In genomic region chr1:133658878-133659277, GRCm38 (mm10) we compare ENCODE assay signal across 12 mouse cellular contexts. TPM values are rescaled to one million over a fixed set of nuclear protein-coding genes. Genes with fewer than 3 reads are reported as not detected.
A peak's percentile ranks its signal among the peaks of the same experiment; 100 is the strongest.
DNase-seq lines count a peak whose midpoint lies in the region; ATAC-seq and TF ChIP-seq lines count a peak whose summit lies in the region.
"Had no signal": no experiment of that assay in that cellular context is flagged by ENCODE, and none has a peak within 500 bp of the region (broad histone marks: within the 10 kb centered on the region; RNA-seq: fewer than 3 reads in every experiment).

No protein-coding gene starts in this region.

- ATAC-seq in forebrain, embryonic 12.5 days (ENCODE audit: low FRiP score), result no peak
- no peak for ATAC-seq in forebrain, postnatal 0 days
- no peak for ATAC-seq in intestine, embryonic 14.5 days (replicated peaks; ENCODE audit: low FRiP score, low TSS enrichment, low read depth)
- no peak for ATAC-seq in intestine, embryonic 16.5 days
- ATAC-seq in intestine, embryonic 15.5 days, result no peak
- ATAC-seq: midbrain, embryonic 16.5 days had no signal

- in situ Hi-C loops in CH12.LX (cut with MboI; ENCODE audit: low pct_ligation_motif_present, low pct_unique_long_range_greater_than_20kb, low sequenced_read_pairs), result no loop called here

- peak overlapping the region; percentile 90; the same call in 1 of the 2 replicates for H3K4me2 ChIP-seq in forebrain, embryonic 12.5 days
- H3K4me2 ChIP-seq in forebrain, postnatal 0 days (ENCODE audit: low read depth), result no peak overlapping the region
- 0 out of 2 replicates have a peak overlapping the region, but pooled peaks have one; percentile 93 for H3K4me2 ChIP-seq in intestine, embryonic 14.5 days (ENCODE audit: low read length)
- H3K4me2 ChIP-seq in intestine, embryonic 16.5 days (ENCODE audit: low read depth, low read length), result no peak overlapping the region; the same call in 1 of the 2 replicates
- peak overlapping the region; percentile 69 for H3K4me2 ChIP-seq in CH12.LX (ENCODE audit: insufficient read depth, low read depth, poor library complexity, severe bottlenecking)
- peak overlapping the region; percentile 66; the same call in 1 of the 2 replicates for H3K4me2 ChIP-seq in intestine, embryonic 15.5 days (replicated peaks)

- no peak for TF ChIP-seq POLR2A in CH12.LX (IDR thresholded peaks at IDR 0.05; ENCODE audit: low read depth, low read length)

- no peak for TF ChIP-seq EP300 in CH12.LX (IDR thresholded peaks at IDR 0.05; ENCODE audit: low read length)

- WGBS in forebrain, embryonic 12.5 days, result 90% methylated on average over 3 of the region's 3 CpGs
- 82% methylated on average over 3 of the region's 3 CpGs for WGBS in forebrain, postnatal 0 days
- WGBS in intestine, embryonic 14.5 days, result 84% methylated on average over 3 of the region's 3 CpGs
- 72% methylated on average over 3 of the region's 3 CpGs for WGBS in intestine, embryonic 16.5 days
- 62% methylated on average over 3 of the region's 3 CpGs for WGBS in intestine, embryonic 15.5 days

- no peak for DNase-seq in forebrain, postnatal 0 days
- peak; percentile 49 for DNase-seq in intestine, embryonic 14.5 days (ENCODE audit: low spot score)
- no peak for DNase-seq in CH12.LX (ENCODE audit: extremely low read depth)
- no peak for DNase-seq in adrenal gland, postnatal 14 days
- no peak for DNase-seq in spleen, postnatal 14 days (ENCODE audit: low spot score in 2 of 2)
- DNase-seq: adrenal gland, postnatal 36 days; lung, postnatal 14 days had no signal

- H3K9me3 ChIP-seq in forebrain, embryonic 12.5 days, result no peaks in the 10 kb centered on the region
- H3K9me3 ChIP-seq in forebrain, postnatal 0 days (ENCODE audit: low read length), result no peaks in the 10 kb centered on the region
- H3K9me3 ChIP-seq in intestine, embryonic 14.5 days (ENCODE audit: control insufficient read depth, low read length), result no peaks in the 10 kb centered on the region
- no peaks in the 10 kb centered on the region for H3K9me3 ChIP-seq in intestine, embryonic 16.5 days (ENCODE audit: control insufficient read depth, low read length)
- H3K9me3 ChIP-seq in CH12.LX (replicated peaks; ENCODE audit: low read length), result no peaks in the 10 kb centered on the region
- H3K9me3 ChIP-seq in intestine, embryonic 15.5 days, result no peaks in the 10 kb centered on the region

- TF ChIP-seq CTCF in forebrain, postnatal 0 days (IDR thresholded peaks at IDR 0.05; ENCODE audit: low read depth), result no peak
- TF ChIP-seq CTCF in CH12.LX (conservative IDR thresholded peaks at IDR 0.05 in 1 of 2, IDR thresholded peaks at IDR 0.05 in 1 of 2; ENCODE audit: low read depth in 2 of 2, low read length in 2 of 2), result no peak

- H3K27me3 ChIP-seq in forebrain, embryonic 12.5 days, result no peaks in the 10 kb centered on the region
- no peaks in the 10 kb centered on the region for H3K27me3 ChIP-seq in forebrain, postnatal 0 days (ENCODE audit: insufficient read depth, low read length)
- no peaks in the 10 kb centered on the region for H3K27me3 ChIP-seq in intestine, embryonic 14.5 days (replicated peaks; ENCODE audit: control insufficient read depth, insufficient read depth, low read length)
- no peaks in the 10 kb centered on the region for H3K27me3 ChIP-seq in intestine, embryonic 16.5 days (replicated peaks; ENCODE audit: control insufficient read depth, insufficient read depth, low read length)
- no peaks in the 10 kb centered on the region for H3K27me3 ChIP-seq in CH12.LX (replicated peaks)
- H3K27me3 ChIP-seq in intestine, embryonic 15.5 days (replicated peaks), result no peaks in the 10 kb centered on the region

- dilution Hi-C loops in CH12.LX (cut with MboI; ENCODE audit: extremely low pct_ligation_motif_present, extremely low pct_unique_long_range_greater_than_20kb, low sequenced_read_pairs), result no loop called here

- peaks cover 62% of the 10 kb centered on the region for H3K79me2 ChIP-seq in CH12.LX (replicated peaks; ENCODE audit: control insufficient read depth, extremely low read depth, insufficient read depth, poor library complexity, severe bottlenecking)

- H3K4me1 ChIP-seq in forebrain, embryonic 12.5 days, result peaks cover 39% of the 10 kb centered on the region
- peaks cover 27% of the 10 kb centered on the region for H3K4me1 ChIP-seq in forebrain, postnatal 0 days (ENCODE audit: insufficient read depth)
- peaks cover 35% of the 10 kb centered on the region for H3K4me1 ChIP-seq in intestine, embryonic 14.5 days (replicated peaks; ENCODE audit: control insufficient read depth, insufficient read depth, low read length)
- peaks cover 32% of the 10 kb centered on the region for H3K4me1 ChIP-seq in intestine, embryonic 16.5 days (ENCODE audit: control insufficient read depth, insufficient read depth, low read length)
- peaks cover 14 to 59% of the 10 kb centered on the region in 2 experiments for H3K4me1 ChIP-seq in CH12.LX (ENCODE audit: control insufficient read depth in 1 of 2, insufficient read depth in 2 of 2)
- peaks cover 25% of the 10 kb centered on the region for H3K4me1 ChIP-seq in intestine, embryonic 15.5 days (replicated peaks)

- H3K9ac ChIP-seq in forebrain, embryonic 12.5 days, result no peak overlapping the region
- H3K9ac ChIP-seq in forebrain, postnatal 0 days, result no peak overlapping the region
- no peak overlapping the region for H3K9ac ChIP-seq in intestine, embryonic 14.5 days (ENCODE audit: low read length)
- H3K9ac ChIP-seq in intestine, embryonic 16.5 days (ENCODE audit: low read depth, low read length), result no peak overlapping the region
- peak overlapping the region; percentile 98 for H3K9ac ChIP-seq in CH12.LX (ENCODE audit: insufficient read depth, low read depth)
- no peak overlapping the region for H3K9ac ChIP-seq in intestine, embryonic 15.5 days

- peaks cover 32% of the 10 kb centered on the region for H3K36me3 ChIP-seq in forebrain, embryonic 12.5 days (replicated peaks)
- peaks cover 11% of the 10 kb centered on the region; the same call in 1 of the 2 replicates for H3K36me3 ChIP-seq in forebrain, postnatal 0 days (ENCODE audit: insufficient read depth)
- peaks cover 39% of the 10 kb centered on the region for H3K36me3 ChIP-seq in intestine, embryonic 14.5 days (ENCODE audit: control insufficient read depth, insufficient read depth, low read length)
- no peaks in the 10 kb centered on the region for H3K36me3 ChIP-seq in intestine, embryonic 16.5 days (ENCODE audit: control insufficient read depth, insufficient read depth, low read length)
- peaks cover 21 to 47% of the 10 kb centered on the region in 2 experiments for H3K36me3 ChIP-seq in CH12.LX (replicated peaks in 1 of 2; ENCODE audit: control insufficient read depth in 1 of 2, insufficient read depth in 1 of 2, low read length in 1 of 2)
- no peaks in the 10 kb centered on the region for H3K36me3 ChIP-seq in intestine, embryonic 15.5 days

- no peak for TF ChIP-seq RAD21 in CH12.LX (IDR thresholded peaks at IDR 0.05; ENCODE audit: low read depth, low read length)

- no peak overlapping the region for H3K27ac ChIP-seq in forebrain, embryonic 12.5 days
- no peak overlapping the region for H3K27ac ChIP-seq in forebrain, postnatal 0 days (ENCODE audit: low read depth, low read length)
- H3K27ac ChIP-seq in intestine, embryonic 14.5 days (ENCODE audit: low read depth), result no peak overlapping the region
- H3K27ac ChIP-seq in intestine, embryonic 16.5 days (ENCODE audit: low read length), result no peak overlapping the region
- H3K27ac ChIP-seq in CH12.LX (ENCODE audit: insufficient read depth, low read depth), result no peak overlapping the region
- no peak overlapping the region for H3K27ac ChIP-seq in intestine, embryonic 15.5 days
- H3K27ac ChIP-seq: hindbrain, embryonic 14.5 days had no signal

- H3K4me3 ChIP-seq in forebrain, embryonic 12.5 days (replicated peaks), result no peak overlapping the region
- H3K4me3 ChIP-seq in forebrain, postnatal 0 days (ENCODE audit: low read depth, low read length), result no peak overlapping the region
- H3K4me3 ChIP-seq in intestine, embryonic 14.5 days (ENCODE audit: low read depth, low read length), result no peak overlapping the region
- H3K4me3 ChIP-seq in intestine, embryonic 16.5 days (ENCODE audit: low read length), result no peak overlapping the region
- no peak overlapping the region for H3K4me3 ChIP-seq in CH12.LX (replicated peaks in 1 of 3; ENCODE audit: low read depth in 2 of 3, low read length in 2 of 3, poor library complexity in 1 of 3)
- 0 out of 2 replicates have a peak overlapping the region, but pooled peaks have one; percentile 70 for H3K4me3 ChIP-seq in intestine, embryonic 15.5 days (replicated peaks)

RNA-seq across cellular contexts. Expression of gene Zbed6, which starts 1.8 kb away (rescaled TPM):
- not detected in 2 replicates for polyA plus RNA-seq in forebrain, embryonic 12.5 days (2016; fragmentation: Nextera tagmentation; extraction: Ambion mirVana)
- total RNA-seq in forebrain, postnatal 0 days (2014; rRNA removed), result 5.7 and 6.4 TPM in 2 replicates
- not detected in 2 replicates for polyA plus RNA-seq in forebrain, postnatal 0 days (2015; fragmentation: Nextera tagmentation; extraction: Ambion mirVana)
- polyA plus RNA-seq in intestine, embryonic 14.5 days (2014; fragmentation: Nextera tagmentation; extraction: Ambion mirVana), result not detected in 2 replicates
- polyA plus RNA-seq in intestine, embryonic 16.5 days (2015; fragmentation: Nextera tagmentation; extraction: Ambion mirVana), result not detected in 2 replicates
- 4.4 and 5.3 TPM in 2 replicates for total RNA-seq in CH12.LX (2012; rRNA removed)
- total RNA-seq in CH12.LX (2014; rRNA removed), result 1.6 and 1.7 TPM in 2 replicates
- polyA plus RNA-seq in CH12.LX (2012; ENCODE audit: insufficient read length, low read depth), result 2.9 and 3.7 TPM in 2 replicates
- not detected in 2 replicates for polyA plus RNA-seq in intestine, embryonic 15.5 days (2015; fragmentation: Nextera tagmentation; extraction: Ambion mirVana)
- total RNA-seq in adrenal gland, postnatal 14 days (2021), result 8.0 and 10.9 TPM in 2 replicates
- polyA plus RNA-seq: hindbrain, embryonic 14.5 days; midbrain, embryonic 16.5 days had no signal

RNA-seq across cellular contexts. Expression of gene Gm38394, which starts 2.2 kb away (rescaled TPM):
- 6.3 and 6.4 TPM in 2 replicates for polyA plus RNA-seq in forebrain, embryonic 12.5 days (2016; fragmentation: Nextera tagmentation; extraction: Ambion mirVana)
- total RNA-seq in forebrain, postnatal 0 days (2014; rRNA removed), result 7.0 and 10.0 TPM in 2 replicates
- polyA plus RNA-seq in forebrain, postnatal 0 days (2015; fragmentation: Nextera tagmentation; extraction: Ambion mirVana), result 0.78 and 1.4 TPM in 2 replicates
- polyA plus RNA-seq in intestine, embryonic 14.5 days (2014; fragmentation: Nextera tagmentation; extraction: Ambion mirVana), result 11.7 and 11.9 TPM in 2 replicates
- 3.2 TPM in 2 replicates for polyA plus RNA-seq in intestine, embryonic 16.5 days (2015; fragmentation: Nextera tagmentation; extraction: Ambion mirVana)
- total RNA-seq in CH12.LX (2012; rRNA removed) (4.0 and 4.7 TPM in 2 replicates), CH12.LX (2014; rRNA removed) (2.7 and 2.8 TPM in 2 replicates)
- polyA plus RNA-seq in CH12.LX (2012; ENCODE audit: insufficient read length, low read depth), result 6.3 and 8.2 TPM in 2 replicates
- 4.4 and 5.0 TPM in 2 replicates for polyA plus RNA-seq in intestine, embryonic 15.5 days (2015; fragmentation: Nextera tagmentation; extraction: Ambion mirVana)
- 36.0 and 37.9 TPM in 2 replicates for total RNA-seq in adrenal gland, postnatal 14 days (2021)

RNA-seq across cellular contexts. Expression of gene Lax1, which starts 31.0 kb away (rescaled TPM):
- polyA plus RNA-seq in forebrain, embryonic 12.5 days (2016; fragmentation: Nextera tagmentation; extraction: Ambion mirVana), result 0.20 and 0.22 TPM in 2 replicates
- total RNA-seq in forebrain, postnatal 0 days (2014; rRNA removed), result 0.14 TPM in 1 of 2 replicates, not detected in the other
- 0.10 TPM in 1 of 2 replicates, not detected in the other for polyA plus RNA-seq in forebrain, postnatal 0 days (2015; fragmentation: Nextera tagmentation; extraction: Ambion mirVana)
- polyA plus RNA-seq in intestine, embryonic 14.5 days (2014; fragmentation: Nextera tagmentation; extraction: Ambion mirVana), result 0.45 and 0.89 TPM in 2 replicates
- 0.44 and 0.66 TPM in 2 replicates for polyA plus RNA-seq in intestine, embryonic 16.5 days (2015; fragmentation: Nextera tagmentation; extraction: Ambion mirVana)
- 14.9 and 17.9 TPM in 2 replicates for total RNA-seq in CH12.LX (2012; rRNA removed)
- total RNA-seq in CH12.LX (2014; rRNA removed), result 14.2 and 16.1 TPM in 2 replicates
- polyA plus RNA-seq in CH12.LX (2012; ENCODE audit: insufficient read length, low read depth), result 15.0 and 15.6 TPM in 2 replicates
- 0.40 and 0.86 TPM in 2 replicates for polyA plus RNA-seq in intestine, embryonic 15.5 days (2015; fragmentation: Nextera tagmentation; extraction: Ambion mirVana)
- total RNA-seq in adrenal gland, postnatal 14 days (2021), result 0.82 and 7.1 TPM in 2 replicates
- polyA plus RNA-seq: hindbrain, embryonic 14.5 days had no signal

RNA-seq across cellular contexts. Expression of gene Snrpe, which starts 48.8 kb away (rescaled TPM):
- 773 and 780 TPM in 2 replicates for polyA plus RNA-seq in forebrain, embryonic 12.5 days (2016; fragmentation: Nextera tagmentation; extraction: Ambion mirVana)
- 199 and 291 TPM in 2 replicates for total RNA-seq in forebrain, postnatal 0 days (2014; rRNA removed)
- polyA plus RNA-seq in forebrain, postnatal 0 days (2015; fragmentation: Nextera tagmentation; extraction: Ambion mirVana), result 418 and 566 TPM in 2 replicates
- 765 and 782 TPM in 2 replicates for polyA plus RNA-seq in intestine, embryonic 14.5 days (2014; fragmentation: Nextera tagmentation; extraction: Ambion mirVana)
- 451 and 495 TPM in 2 replicates for polyA plus RNA-seq in intestine, embryonic 16.5 days (2015; fragmentation: Nextera tagmentation; extraction: Ambion mirVana)
- total RNA-seq in CH12.LX (2012; rRNA removed) (405 and 498 TPM in 2 replicates), CH12.LX (2014; rRNA removed) (877 and 995 TPM in 2 replicates)
- 417 and 508 TPM in 2 replicates for polyA plus RNA-seq in CH12.LX (2012; ENCODE audit: insufficient read length, low read depth)
- polyA plus RNA-seq in intestine, embryonic 15.5 days (2015; fragmentation: Nextera tagmentation; extraction: Ambion mirVana), result 625 and 637 TPM in 2 replicates
- 119 and 128 TPM in 2 replicates for total RNA-seq in adrenal gland, postnatal 14 days (2021)

Comparison
In these comparisons a context has a peak if more than half of its experiments do, and no peak if none do; other contexts are left out.
1. H3K4me2 ChIP-seq: peak in forebrain, embryonic 12.5 days (single experiment), intestine, embryonic 14.5 days (single experiment), CH12.LX (single experiment) and intestine, embryonic 15.5 days (single experiment); none in forebrain, postnatal 0 days (single experiment) and intestine, embryonic 16.5 days (single experiment).